Mouse (Mus musculus) cortical plate, adult 2 months (tissue): ENCODE measurements at regions not wholly inside any gene's neighbourhood (a gene's known extent, or its start where the extent isn't known, plus 50 kb on each side); places are given as distances from the start of the nearest gene placed in this dataset.

Source experiments
- CTCF ChIP-seq: fragments of 200-500 bp; IDR thresholded peaks from 2 replicates; pipeline ENCODE4 v1.5.1; 2011; ENCODE audit warnings: mild to moderate bottlenecking, control low read depth, low read length; ENCODE audit not compliant: insufficient read depth; ENCODE audit errors: extremely low read depth
- POLR2A ChIP-seq: fragments of 200-500 bp; IDR thresholded peaks from 2 replicates; pipeline ENCODE4 v1.6.1; 2011; ENCODE audit warnings: mild to moderate bottlenecking, low read length, control low read depth; ENCODE audit not compliant: insufficient read depth; ENCODE audit errors: extremely low read depth

DNA sequence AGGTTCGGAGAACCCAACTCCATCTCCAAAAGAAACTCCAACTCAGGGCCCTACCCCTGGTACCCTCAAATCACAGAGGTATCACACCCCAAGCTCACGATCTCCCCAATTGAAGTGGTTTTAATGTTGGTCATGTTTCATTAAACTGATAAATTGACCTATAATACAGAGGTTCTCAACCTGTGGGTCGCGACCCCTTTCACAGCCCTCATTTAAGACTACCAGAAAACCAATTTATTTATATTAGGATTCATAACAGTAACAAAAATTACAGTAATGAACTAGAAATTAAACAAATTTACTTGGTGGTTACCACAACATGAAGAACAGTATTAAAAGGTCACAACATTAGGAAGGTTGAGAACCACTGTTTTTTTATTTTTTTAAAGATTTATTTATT, 67.4 kb upstream of the Rad23b start:
- TF ChIP-seq CTCF (no peak), POLR2A (no peak)
